Mouse (Mus musculus) bone marrow, adult 2 months (tissue): ENCODE data around the gene Atg2b. TPM values are rescaled to one million over a fixed set of nuclear protein-coding genes. Genes with fewer than 3 reads are reported as not detected.

Experiments used
- H3K27ac ChIP-seq: fragments of 200-500 bp; 2 replicates; pipeline ENCODE4 v1.5.1; 2012; ENCODE audit warnings: low read depth, mild to moderate bottlenecking, control low read depth, inconsistent platforms, low read length; ENCODE audit not compliant: control insufficient read depth, poor library complexity, insufficient read depth
- H3K4me1 ChIP-seq: fragments of 200-500 bp; 2 replicates; pipeline ENCODE4 v1.6.1; 2011; ENCODE audit warnings: low read length; ENCODE audit not compliant: control insufficient read depth, insufficient read depth
- H3K4me3 ChIP-seq: fragments of 200-500 bp; replicated peaks from 2 replicates; pipeline ENCODE3; 2011; ENCODE audit warnings: mild to moderate bottlenecking, low read depth, low read length, control low read depth; ENCODE audit not compliant: control insufficient read depth
- CTCF ChIP-seq: fragments of 200-500 bp; IDR thresholded peaks from 2 replicates; pipeline ENCODE4 v1.5.1; 2011; ENCODE audit warnings: low read length, control low read depth; ENCODE audit not compliant: control insufficient read depth, insufficient read depth
- POLR2A ChIP-seq: fragments of 200-500 bp; IDR thresholded peaks from 2 replicates; pipeline ENCODE4 v1.6.1; 2011; ENCODE audit warnings: low read depth, mild to moderate bottlenecking, control low read depth, low read length, borderline replicate concordance; ENCODE audit not compliant: control insufficient read depth
- WGBS: fragments of 180-500 bp; shearing (Covaris S2); methylation state at CpG from one replicate; pipeline ENCODE4 v1.1.7; 2018; 5-methylcytosine and 5-hydroxymethylcytosine counted together
- polyA plus RNA-seq: library from polyadenylated mRNA; stranded (reverse); fragments of >200 nt; gene quantifications from 2 replicates; pipeline ENCODE4 v1.2.4, GENCODE M21; 2011; ENCODE audit warnings: low replicate concordance; ENCODE audit not compliant: missing spikeins, insufficient read depth, insufficient read length

Gene Atg2b
- polyA plus RNA-seq, 1 experiment, result 21.4 TPM

DNA sequence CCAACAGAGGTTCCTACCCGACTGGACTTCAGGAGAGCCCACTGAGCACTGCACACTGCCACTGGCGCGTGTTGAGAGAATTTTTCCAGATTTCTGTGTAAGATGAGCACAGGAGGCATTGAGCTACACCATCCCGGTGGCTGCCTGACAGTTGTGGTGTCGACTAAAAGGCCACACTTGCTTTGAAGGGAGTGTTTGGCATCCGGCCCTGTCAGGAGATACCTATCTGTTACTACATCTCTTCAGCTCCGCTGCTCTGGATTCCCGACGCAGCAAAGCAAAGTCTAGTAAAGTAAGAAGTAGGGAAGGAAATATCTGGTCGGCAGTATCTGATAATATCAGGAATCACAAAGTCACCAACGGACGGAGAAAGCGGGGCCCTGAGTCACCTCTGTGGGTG, 4.4 kb upstream of the Atg2b start:
- WGBS, result 74% methylated on average over 13 of the region's 13 CpGs

GRCm38 (mm10) chr12:105688546-105688945, 3.5 kb upstream of the Atg2b start:
- Histone ChIP-seq H3K4me1 (no peaks in the 10 kb centered on the region; the same call in 1 of the 2 replicates), H3K27ac (no peak overlapping the region), H3K4me3 (no peak overlapping the region)
- 56% methylated on average over 4 of the region's 4 CpGs for WGBS
- TF ChIP-seq POLR2A, result no peak
- no peak for TF ChIP-seq CTCF

More for the DNA sequence above, 4.4 kb upstream of the Atg2b start:
- no peaks in the 10 kb centered on the region; the same call in 1 of the 2 replicates for H3K4me1 ChIP-seq
- TF ChIP-seq POLR2A, result no peak
- no peak for TF ChIP-seq CTCF
- no peak overlapping the region for H3K4me3 ChIP-seq
- no peak overlapping the region for H3K27ac ChIP-seq

DNA sequence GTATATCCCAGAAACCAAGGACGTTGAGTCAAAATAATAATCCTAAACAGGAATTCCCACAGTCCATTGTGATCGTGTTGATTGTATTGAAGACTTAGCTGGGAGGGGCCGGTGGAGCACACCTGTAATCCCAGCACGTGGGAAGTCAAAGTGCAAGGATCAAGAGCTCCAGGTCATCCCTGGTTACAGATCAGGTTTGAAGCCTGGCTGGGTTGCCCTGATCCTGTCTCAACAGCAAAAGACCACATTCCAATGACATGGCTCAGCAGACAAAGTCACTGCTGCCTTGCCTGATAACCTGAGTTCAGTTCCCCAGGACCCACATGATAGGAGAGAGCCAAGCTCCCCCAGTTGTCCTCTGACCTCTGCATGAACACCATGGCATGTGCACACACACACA, 2.4 kb upstream of the Atg2b start:
- Histone ChIP-seq H3K4me3 (no peak overlapping the region), H3K27ac (no peak overlapping the region), H3K4me1 (no peaks in the 10 kb centered on the region; the same call in 1 of the 2 replicates)
- no peak for TF ChIP-seq POLR2A
- TF ChIP-seq CTCF, result no peak
- 88% methylated on average over 4 of the region's 4 CpGs for WGBS

- Histone ChIP-seq H3K27ac (no peak overlapping the region), H3K4me3 (no peak overlapping the region), H3K4me1 (no peaks in the 10 kb centered on the region; the same call in 1 of the 2 replicates)
- WGBS, result 85% methylated on average over 3 of the region's 3 CpGs
- no peak for TF ChIP-seq CTCF
- TF ChIP-seq POLR2A, result no peak
These were observed 1.8 kb upstream of the Atg2b start for GRCm38 (mm10) chr12:105686791-105687190.

DNA sequence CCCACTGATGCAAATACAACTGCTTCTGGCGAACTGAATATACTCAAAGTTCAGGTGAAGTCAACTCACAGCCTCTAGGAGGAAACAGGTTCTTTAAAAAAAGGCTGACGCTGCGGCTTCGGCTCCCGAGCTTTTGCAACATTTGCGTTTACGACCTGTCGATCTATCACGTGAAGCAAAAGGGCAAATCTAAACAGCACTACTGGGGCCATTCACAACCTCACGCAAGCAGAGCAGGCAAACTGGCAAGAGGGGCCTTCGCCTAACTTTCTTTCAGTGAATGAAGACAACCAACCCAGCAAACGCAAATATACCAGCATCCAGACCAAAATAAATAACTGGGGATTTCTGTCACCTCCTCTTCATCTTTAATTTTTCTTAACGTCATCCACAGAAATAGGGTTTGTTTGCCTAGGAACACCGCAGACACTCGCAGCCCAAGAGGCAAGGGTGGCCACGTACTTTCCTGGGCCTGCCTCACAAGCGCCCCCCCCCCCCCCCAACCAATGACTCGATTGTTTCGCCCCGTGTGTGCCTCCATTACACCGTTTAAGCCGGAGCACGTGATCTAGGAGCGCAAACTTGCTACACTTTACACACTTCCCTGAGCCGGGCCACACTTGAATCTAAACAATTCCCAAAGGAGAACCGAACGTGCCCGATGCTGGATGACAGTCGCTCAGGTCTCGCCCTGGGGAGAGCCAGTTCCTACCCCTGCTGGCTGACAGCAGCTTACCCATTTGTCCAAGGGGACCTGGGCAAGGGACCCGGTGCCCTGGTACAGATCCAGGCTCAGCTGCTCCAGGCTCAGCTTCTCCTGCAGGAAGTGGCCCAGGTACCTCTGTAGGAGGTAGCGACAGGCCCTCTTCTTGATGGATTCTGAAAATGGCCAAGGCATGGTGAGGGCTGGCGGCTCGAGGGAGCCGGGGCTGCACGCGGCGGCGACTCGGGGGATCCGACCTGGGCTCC, 794 bp downstream of the Atg2b start, which contains the start of gene Gskip:
TSS of gene Gskip (plus strand) at position 897 of the 969 bp plus-strand sequence.
- under 1% methylated on average over 41 of the region's 41 CpGs for WGBS
- peak within 1 kb of the TSS; percentile 93 for H3K27ac ChIP-seq
- H3K4me3 ChIP-seq, result peak within 1 kb of the TSS; percentile 94
- no peaks in the 10 kb centered on the region; the same call in 1 of the 2 replicates for H3K4me1 ChIP-seq
- TF ChIP-seq CTCF, result no peak
- TF ChIP-seq POLR2A, result no peak

DNA sequence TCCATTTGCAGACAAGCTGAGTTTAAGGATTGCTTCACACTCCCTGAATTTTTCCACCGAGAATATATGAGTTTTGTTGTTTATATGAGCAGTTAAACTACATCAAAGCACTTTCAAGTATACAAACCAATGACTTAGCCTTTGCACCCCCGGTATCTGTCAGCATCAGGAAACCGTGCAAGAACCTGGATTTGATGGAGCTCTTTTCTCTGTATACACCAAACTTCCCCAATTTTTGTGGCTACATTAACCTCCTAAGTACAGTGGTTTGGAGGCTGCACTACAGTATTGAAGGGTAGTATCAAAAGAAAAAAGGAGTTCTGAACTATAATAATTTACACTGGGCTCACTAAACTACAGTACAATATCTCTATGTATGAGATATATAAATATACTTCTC, 6.2 kb downstream of the Atg2b start:
- Histone ChIP-seq H3K4me3 (no peak overlapping the region), H3K4me1 (no peaks in the 10 kb centered on the region), H3K27ac (no peak overlapping the region)
- WGBS, result 16% methylated on average over 3 of the region's 3 CpGs
- TF ChIP-seq POLR2A (no peak), CTCF (no peak)

- no peak overlapping the region for H3K4me3 ChIP-seq
- no peaks in the 10 kb centered on the region for H3K4me1 ChIP-seq
- no peak overlapping the region for H3K27ac ChIP-seq
- TF ChIP-seq POLR2A, result no peak
- no peak for TF ChIP-seq CTCF
- WGBS, result 88% methylated on average over 7 of the region's 7 CpGs
These were observed 6.8 kb downstream of the Atg2b start for GRCm38 (mm10) chr12:105678211-105678610.

DNA sequence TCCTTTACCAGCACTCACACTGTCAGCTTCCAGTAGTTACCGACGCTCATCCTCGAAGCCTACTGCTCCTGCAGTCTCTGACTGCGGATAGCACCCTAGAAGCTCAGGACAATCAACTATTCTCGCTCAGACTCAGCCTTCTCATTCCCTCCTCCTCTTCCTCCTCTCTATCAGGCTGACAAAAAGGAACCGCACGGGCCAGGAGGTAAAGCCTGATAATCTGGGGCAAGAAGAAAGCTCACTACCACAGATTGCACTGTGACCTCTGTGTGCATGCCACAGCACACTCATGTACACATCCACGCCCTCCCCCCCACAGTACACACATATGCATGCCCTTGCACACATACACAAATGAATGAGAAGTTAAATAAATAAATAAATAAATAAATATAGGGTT, 8.7 kb downstream of the Atg2b start:
- no peak for TF ChIP-seq CTCF
- TF ChIP-seq POLR2A, result no peak
- no peaks in the 10 kb centered on the region for H3K4me1 ChIP-seq
- H3K4me3 ChIP-seq, result no peak overlapping the region
- 76% methylated on average over 8 of the region's 8 CpGs for WGBS
- no peak overlapping the region for H3K27ac ChIP-seq
